Mouse (Mus musculus) bone marrow macrophage, adult 2 months (primary cell): ENCODE data around the gene Stra6. TPM values are rescaled to one million over a fixed set of nuclear protein-coding genes. Genes with fewer than 3 reads are reported as not detected.

Experiments
- H3K27ac ChIP-seq: 2 replicates; pipeline ENCODE4 v1.5.1; 2012; ENCODE audit warnings: low read depth, low read length; ENCODE audit not compliant: insufficient read depth
- H3K4me1 ChIP-seq: 2 replicates; pipeline ENCODE4 v1.6.1; 2012; ENCODE audit warnings: low read length; ENCODE audit not compliant: control insufficient read depth, insufficient read depth
- H3K4me3 ChIP-seq: 2 replicates; pipeline ENCODE4 v1.5.1; 2012; ENCODE audit warnings: mild to moderate bottlenecking, low read length, moderate library complexity; ENCODE audit not compliant: insufficient read depth
- CTCF ChIP-seq: IDR thresholded peaks from 2 replicates; pipeline ENCODE4 v1.5.1; 2012; ENCODE audit warnings: low read depth, mild to moderate bottlenecking, low read length, moderate library complexity
- POLR2A ChIP-seq: IDR thresholded peaks from 2 replicates; pipeline ENCODE4 v1.6.1; 2012; ENCODE audit warnings: mild to moderate bottlenecking, low read depth, low read length, borderline replicate concordance
- polyA plus RNA-seq: library from polyadenylated mRNA; stranded (reverse); fragments of >200 nt; gene quantifications from 2 replicates; pipeline ENCODE4 v1.2.4, GENCODE M21; 2012; ENCODE audit not compliant: missing spikeins, insufficient read depth, insufficient read length

The Stra6 gene
- polyA plus RNA-seq, 1 experiment = not detected

DNA sequence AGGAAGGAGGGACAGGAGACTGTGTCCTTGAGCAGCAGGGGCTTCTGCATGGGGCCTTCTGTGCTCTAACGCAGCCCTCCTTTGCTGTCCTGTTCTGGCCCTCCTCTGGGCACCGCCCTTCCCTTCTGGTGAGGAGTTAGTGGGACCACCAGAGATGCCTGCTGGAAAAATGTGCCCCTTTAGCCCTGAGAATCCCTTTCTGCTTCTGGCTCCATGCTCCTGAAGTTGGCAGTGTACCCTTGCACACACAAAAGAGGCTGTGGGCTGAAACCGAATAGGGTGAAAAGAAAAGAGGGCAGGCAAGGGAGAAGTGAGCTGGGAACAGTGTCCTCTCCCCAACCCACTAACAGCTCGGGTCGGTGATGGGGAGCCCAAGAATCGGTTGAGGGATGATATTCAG, 14.4 kb upstream of the Stra6 start:
- Histone ChIP-seq H3K27ac (no peak overlapping the region), H3K4me1 (no peaks in the 10 kb centered on the region), H3K4me3 (no peak overlapping the region)
- TF ChIP-seq POLR2A (no peak), CTCF (no peak)

- Histone ChIP-seq H3K4me3 (no peak overlapping the region), H3K27ac (no peak overlapping the region), H3K4me1 (no peaks in the 10 kb centered on the region)
- TF ChIP-seq POLR2A (no peak), CTCF (no peak)
These were observed 13.7 kb upstream of the Stra6 start for GRCm38 (mm10) chr9:58049861-58050260.

GRCm38 (mm10) chr9:58051937-58052336, 11.7 kb upstream of the Stra6 start:
- no peak for TF ChIP-seq CTCF
- no peak for TF ChIP-seq POLR2A
- Histone ChIP-seq H3K27ac (no peak overlapping the region), H3K4me1 (no peaks in the 10 kb centered on the region), H3K4me3 (no peak overlapping the region)

GRCm38 (mm10) chr9:58053102-58053501, 10.5 kb upstream of the Stra6 start:
- H3K4me1 ChIP-seq = no peaks in the 10 kb centered on the region
- peak; percentile 43 for TF ChIP-seq CTCF
- no peak for TF ChIP-seq POLR2A
- no peak overlapping the region for H3K27ac ChIP-seq
- no peak overlapping the region for H3K4me3 ChIP-seq

GRCm38 (mm10) chr9:58053544-58053943, 10.0 kb upstream of the Stra6 start:
- no peaks in the 10 kb centered on the region for H3K4me1 ChIP-seq
- H3K27ac ChIP-seq = no peak overlapping the region
- no peak overlapping the region for H3K4me3 ChIP-seq
- no peak for TF ChIP-seq CTCF
- TF ChIP-seq POLR2A = no peak

DNA sequence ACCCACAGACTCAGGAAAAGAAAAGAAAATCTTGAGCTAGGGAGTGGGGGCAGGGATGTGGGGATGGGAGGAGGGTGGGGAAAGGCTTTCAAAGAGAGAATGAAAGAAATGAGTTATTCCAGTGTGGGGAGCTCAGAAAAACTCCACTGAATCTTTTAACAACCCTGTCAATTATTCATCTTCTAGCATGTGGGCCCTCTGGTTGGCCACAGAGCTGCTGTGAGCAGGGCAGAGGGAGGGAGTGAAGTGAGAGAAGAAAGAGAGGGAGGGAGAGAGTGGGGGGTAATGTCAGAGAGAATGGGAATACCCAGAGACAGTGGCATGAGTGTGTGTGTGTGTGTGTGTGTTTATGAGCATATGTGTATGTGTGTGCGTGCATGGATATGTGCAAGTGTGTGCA, 9.6 kb upstream of the Stra6 start:
- TF ChIP-seq CTCF = no peak
- TF ChIP-seq POLR2A = no peak
- Histone ChIP-seq H3K27ac (no peak overlapping the region), H3K4me3 (no peak overlapping the region), H3K4me1 (no peaks in the 10 kb centered on the region)

DNA sequence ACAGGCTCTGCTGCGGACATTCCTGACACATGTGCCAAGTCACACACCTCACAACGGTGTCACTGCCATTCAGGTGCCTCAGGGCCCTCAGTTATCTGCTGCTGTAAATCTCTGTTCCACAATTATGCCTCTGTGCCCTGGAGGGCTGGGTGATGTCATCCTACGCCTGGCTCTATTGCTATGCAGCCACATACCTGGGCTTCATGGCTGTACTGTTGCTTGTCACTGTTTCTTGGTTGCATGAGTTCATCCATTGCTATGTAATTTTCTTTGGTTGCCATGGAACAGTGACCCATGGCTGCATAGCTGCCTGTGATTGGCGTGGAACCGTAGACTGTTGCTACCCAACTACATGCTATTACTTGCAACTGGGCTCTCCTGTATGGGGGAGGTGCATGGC, 7.9 kb upstream of the Stra6 start:
- Histone ChIP-seq H3K4me3 (no peak overlapping the region), H3K4me1 (no peaks in the 10 kb centered on the region), H3K27ac (no peak overlapping the region)
- TF ChIP-seq CTCF (no peak), POLR2A (no peak)

DNA sequence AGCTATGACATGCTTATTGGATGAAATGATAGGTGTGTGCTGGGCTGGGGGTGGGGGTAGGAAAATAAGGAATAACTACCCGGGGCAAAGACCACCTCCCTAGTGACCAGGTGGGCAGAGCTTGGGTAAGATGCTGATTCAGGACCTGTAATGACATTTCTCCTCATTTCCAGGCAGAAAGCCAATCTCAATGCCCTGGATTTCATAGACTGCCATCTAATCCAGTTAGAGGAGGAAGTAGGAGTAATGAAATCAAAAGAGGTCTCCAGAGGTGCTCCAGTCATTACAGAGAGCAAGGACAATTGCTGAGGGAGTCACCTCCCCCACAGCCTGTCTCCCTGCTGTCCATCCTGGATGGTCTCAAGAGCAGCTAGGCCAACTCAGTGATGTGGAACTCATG, 3.7 kb upstream of the Stra6 start:
- no peak overlapping the region for H3K27ac ChIP-seq
- TF ChIP-seq POLR2A = no peak
- TF ChIP-seq CTCF = no peak
- H3K4me1 ChIP-seq = no peaks in the 10 kb centered on the region
- H3K4me3 ChIP-seq = no peak overlapping the region

DNA sequence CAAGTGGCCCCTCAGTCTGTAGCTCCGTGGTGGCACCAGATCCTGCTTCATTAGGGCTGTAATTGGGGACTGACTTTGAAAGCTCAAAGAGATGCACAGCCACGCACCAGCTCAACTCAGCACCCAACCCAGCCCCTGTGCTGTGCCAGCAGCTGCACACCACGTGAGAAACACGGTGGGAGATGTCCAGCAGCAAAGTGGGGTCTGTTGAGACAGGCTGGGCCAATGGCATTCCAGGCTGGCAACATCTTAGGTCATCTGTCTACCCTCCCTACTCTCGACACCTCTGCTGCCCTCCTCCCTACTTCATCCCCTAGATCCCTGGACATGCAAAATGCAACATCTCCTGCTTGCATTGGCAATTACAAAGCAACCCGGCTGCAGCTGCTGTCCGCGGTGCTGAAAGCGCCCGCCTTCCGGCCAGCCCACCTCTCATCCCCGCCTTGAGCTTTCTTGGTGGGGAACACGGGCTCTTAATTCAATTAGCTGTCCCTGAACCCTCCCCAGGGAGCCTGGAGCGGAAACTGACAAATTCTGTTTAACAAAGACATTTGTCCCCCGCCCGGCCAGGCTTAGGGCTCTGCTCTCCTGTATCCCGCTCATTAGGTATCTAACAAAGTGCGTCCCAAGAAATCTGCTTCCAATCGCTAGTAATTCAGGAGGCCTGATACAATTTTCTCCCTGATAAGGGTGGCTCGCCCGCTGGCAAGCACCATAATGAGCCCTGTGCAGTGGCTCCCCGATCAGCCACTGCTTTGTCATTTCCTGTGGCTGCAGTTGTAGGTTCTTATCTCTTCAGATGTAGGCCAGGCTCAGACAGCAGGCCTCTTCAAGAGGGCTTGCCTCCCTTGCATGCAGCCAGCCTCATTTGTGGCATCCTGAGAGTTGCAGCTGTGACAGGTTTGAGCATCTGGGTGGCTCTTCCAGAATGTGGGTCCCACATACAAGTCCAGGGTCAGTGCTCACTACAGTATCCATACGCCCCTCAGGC, 2.6 kb upstream of the Stra6 start:
- H3K4me1 ChIP-seq = no peaks in the 10 kb centered on the region
- no peak overlapping the region for H3K4me3 ChIP-seq
- no peak for TF ChIP-seq POLR2A
- no peak for TF ChIP-seq CTCF
- H3K27ac ChIP-seq = no peak overlapping the region

- Histone ChIP-seq H3K27ac (no peak overlapping the region), H3K4me3 (no peak overlapping the region), H3K4me1 (no peaks in the 10 kb centered on the region)
- TF ChIP-seq POLR2A = no peak
These were observed 1.9 kb downstream of the Stra6 start for GRCm38 (mm10) chr9:58065532-58065931.
